Mouse (Mus musculus): Measurements from ENCODE around the gene Tnfsf12. TPM values are rescaled to one million over a fixed set of nuclear protein-coding genes. Genes with fewer than 3 reads are reported as not detected.
"Not testable (repeated sequence)": the region's sequence is repeated elsewhere in the genome, so short reads cannot be mapped to it uniquely, and the experiment has no call there.

Tnfsf12 gene
- polyA plus RNA-seq (2014; fragmentation: Nextera tagmentation; extraction: Ambion mirVana): 7.7 and 10.3 TPM in 2 replicates

DNA sequence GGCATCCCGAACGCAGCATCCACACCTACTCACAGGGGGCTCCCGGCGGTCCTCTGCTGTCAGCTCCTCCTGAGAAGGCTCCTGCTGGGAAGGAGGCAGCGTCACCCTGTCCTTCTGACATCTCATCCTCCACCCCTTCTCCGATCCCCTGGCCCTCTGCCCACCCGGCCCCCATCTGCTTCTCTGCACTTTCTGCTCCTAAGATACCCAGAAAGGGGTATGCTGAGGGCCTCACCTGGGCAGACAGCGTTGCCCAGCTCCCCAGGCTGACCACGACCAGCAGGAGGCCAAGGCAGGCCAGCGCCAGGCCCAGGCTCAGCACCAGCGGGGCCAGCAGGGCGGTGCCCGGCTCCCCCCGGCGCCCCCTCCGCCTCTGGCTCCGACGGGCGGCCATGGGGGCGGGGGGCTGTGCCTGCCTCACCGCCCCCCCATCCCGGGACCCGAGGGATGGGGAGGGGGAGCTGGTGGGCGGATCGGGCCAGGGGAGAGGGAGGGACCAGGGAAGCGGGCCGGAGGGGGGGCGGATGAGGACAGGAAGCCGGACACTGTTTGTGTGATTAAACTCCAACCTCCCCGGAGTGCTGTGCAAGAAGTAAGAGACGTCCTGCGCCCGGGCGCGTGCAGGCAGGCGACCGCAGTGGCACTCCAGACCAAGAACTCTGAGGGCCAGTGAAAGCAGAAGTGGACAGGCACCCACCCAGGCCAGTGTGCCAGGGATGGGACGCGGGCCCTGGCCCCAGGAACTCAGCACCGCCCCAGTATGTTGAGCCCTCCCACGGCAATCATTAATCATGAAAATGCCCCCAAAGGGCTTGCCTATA is at the start of gene Tnfsf12, which contains the start of gene Tnfsfm13:
Gene Tnfsf12, minus strand, starts transcription at position 489 of the 821 bp plus-strand sequence.
Gene Tnfsfm13, minus strand, starts transcription at position 738 of the 821 bp plus-strand sequence.
- peak within 1 kb of the TSS; percentile 57 to 60 for H3K4me3 ChIP-seq (ENCODE audit: control insufficient read depth in 1 of 2, insufficient read depth in 1 of 2, low read depth in 1 of 2, low read length in 2 of 2)
- H3K9ac ChIP-seq (ENCODE audit: low read length): peak within 1 kb of the TSS; percentile 85
- H3K36me3 ChIP-seq (ENCODE audit: control insufficient read depth, insufficient read depth, low read length): no peaks in the 10 kb centered on the region
- peak within 1 kb of the TSS; percentile 64 to 77 for H3K27ac ChIP-seq (replicated peaks in 1 of 2; ENCODE audit: control insufficient read depth in 1 of 2, insufficient read depth in 1 of 2, low read depth in 2 of 2, low read length in 2 of 2)
- no peaks in the 10 kb centered on the region for H3K9me3 ChIP-seq (ENCODE audit: control insufficient read depth, low read length)
- ATAC-seq (ENCODE audit: insufficient number of reproducible peaks, insufficient read depth, low FRiP score, low read depth): peak; percentile 73
- WGBS: 2% methylated on average over 26 of the region's 41 CpGs
- H3K4me2 ChIP-seq (ENCODE audit: low read length): peak within 1 kb of the TSS; percentile 93
- no peaks in the 10 kb centered on the region for H3K27me3 ChIP-seq (ENCODE audit: control insufficient read depth, insufficient read depth, low read length)
- peaks cover 14 to 27% of the 10 kb centered on the region in 2 experiments for H3K4me1 ChIP-seq (ENCODE audit: control insufficient read depth in 2 of 2, insufficient read depth in 2 of 2, low read length in 2 of 2)

DNA sequence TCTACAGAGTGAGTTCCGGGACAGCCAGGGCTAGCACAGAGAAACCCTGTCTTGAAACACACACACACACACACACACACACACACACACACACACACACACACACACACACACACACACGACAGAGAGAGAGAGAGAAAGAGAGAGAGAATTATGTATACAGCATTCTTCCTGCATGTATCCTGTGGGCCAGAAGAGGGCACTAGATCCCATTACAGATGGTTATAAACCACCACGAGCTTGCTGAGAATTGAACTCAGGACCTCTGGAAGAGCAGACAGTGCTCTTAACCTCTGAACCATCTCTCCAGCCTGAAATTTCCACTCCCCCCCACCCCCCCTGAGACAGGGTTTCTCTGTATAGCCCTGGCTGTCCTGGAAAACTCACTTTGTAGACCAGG is 35.8 kb upstream of the Tnfsf12 start:
- not testable (repeated sequence) for H3K9ac ChIP-seq (ENCODE audit: low read length); H3K4me1 ChIP-seq (ENCODE audit: control insufficient read depth in 2 of 2, insufficient read depth in 2 of 2, low read length in 2 of 2); H3K4me2 ChIP-seq (ENCODE audit: low read length); ATAC-seq (ENCODE audit: insufficient number of reproducible peaks, insufficient read depth, low FRiP score, low read depth); H3K4me3 ChIP-seq (ENCODE audit: control insufficient read depth in 1 of 2, insufficient read depth in 1 of 2, low read depth in 1 of 2, low read length in 2 of 2); H3K27ac ChIP-seq (replicated peaks in 1 of 2; ENCODE audit: control insufficient read depth in 1 of 2, insufficient read depth in 1 of 2, low read depth in 2 of 2, low read length in 2 of 2); H3K27me3 ChIP-seq (ENCODE audit: control insufficient read depth, insufficient read depth, low read length); H3K9me3 ChIP-seq (ENCODE audit: control insufficient read depth, low read length)
- WGBS: 75% methylated on average over 2 of the region's 3 CpGs
- H3K36me3 ChIP-seq (ENCODE audit: control insufficient read depth, insufficient read depth, low read length): peaks cover 31% of the 10 kb centered on the region

DNA sequence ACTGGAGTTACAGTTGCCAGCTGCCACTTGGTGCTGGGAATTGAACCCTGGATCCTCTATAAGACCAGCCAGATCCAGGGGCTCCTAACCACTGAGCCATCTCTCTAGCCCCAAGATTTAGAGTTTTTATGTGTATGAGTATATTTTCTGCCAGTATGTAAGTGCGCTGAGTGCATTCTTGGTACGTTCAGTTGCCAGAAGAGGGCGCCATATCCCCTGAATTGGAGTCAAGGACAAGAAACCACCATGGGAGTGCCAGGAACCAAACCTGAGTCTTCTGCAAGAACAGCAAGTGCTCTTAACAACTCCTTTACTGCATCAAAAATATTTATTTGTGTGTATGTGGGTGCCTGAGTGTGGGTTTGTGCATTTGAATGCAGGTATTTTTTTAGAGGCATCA is 33.4 kb upstream of the Tnfsf12 start:
- Histone ChIP-seq H3K4me1 (ENCODE audit: control insufficient read depth in 2 of 2, insufficient read depth in 2 of 2, low read length in 2 of 2) (no peaks in the 10 kb centered on the region), H3K9ac (ENCODE audit: low read length) (no peak overlapping the region), H3K27me3 (ENCODE audit: control insufficient read depth, insufficient read depth, low read length) (no peaks in the 10 kb centered on the region), H3K9me3 (ENCODE audit: control insufficient read depth, low read length) (no peaks in the 10 kb centered on the region), H3K36me3 (ENCODE audit: control insufficient read depth, insufficient read depth, low read length) (peaks cover 7% of the 10 kb centered on the region), H3K4me3 (ENCODE audit: control insufficient read depth in 1 of 2, insufficient read depth in 1 of 2, low read depth in 1 of 2, low read length in 2 of 2) (no peak overlapping the region), H3K27ac (replicated peaks in 1 of 2; ENCODE audit: control insufficient read depth in 1 of 2, insufficient read depth in 1 of 2, low read depth in 2 of 2, low read length in 2 of 2) (no peak overlapping the region), H3K4me2 (ENCODE audit: low read length) (no peak overlapping the region)
- WGBS: 20% methylated on average over 3 of the region's 3 CpGs
- ATAC-seq (ENCODE audit: insufficient number of reproducible peaks, insufficient read depth, low FRiP score, low read depth): no peak

DNA sequence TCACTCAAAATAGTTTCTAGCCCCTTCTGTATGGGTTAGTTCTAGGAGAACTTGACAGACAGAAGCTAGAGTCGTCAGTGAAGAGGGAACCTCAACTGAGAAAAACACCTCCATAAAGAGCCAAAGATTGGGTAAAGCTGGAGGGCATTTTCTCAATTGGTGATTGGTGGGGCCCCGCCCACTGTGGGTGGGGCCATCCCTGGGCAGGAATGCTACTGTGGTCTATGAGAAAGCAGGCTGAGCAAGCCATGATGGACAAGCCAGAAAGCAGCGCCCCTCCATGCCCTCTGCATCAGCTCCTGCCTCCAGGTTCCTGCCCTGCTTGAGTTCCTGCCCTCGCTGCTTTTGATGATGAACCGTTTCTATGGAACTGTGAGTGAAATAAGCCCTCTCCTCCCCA is 30.3 kb upstream of the Tnfsf12 start:
- no peak for ATAC-seq (ENCODE audit: insufficient number of reproducible peaks, insufficient read depth, low FRiP score, low read depth)
- Histone ChIP-seq H3K4me3 (ENCODE audit: control insufficient read depth in 1 of 2, insufficient read depth in 1 of 2, low read depth in 1 of 2, low read length in 2 of 2) (no peak overlapping the region), H3K36me3 (ENCODE audit: control insufficient read depth, insufficient read depth, low read length) (no peaks in the 10 kb centered on the region), H3K9me3 (ENCODE audit: control insufficient read depth, low read length) (no peaks in the 10 kb centered on the region), H3K4me1 (ENCODE audit: control insufficient read depth in 2 of 2, insufficient read depth in 2 of 2, low read length in 2 of 2) (no peaks in the 10 kb centered on the region), H3K27me3 (ENCODE audit: control insufficient read depth, insufficient read depth, low read length) (no peaks in the 10 kb centered on the region), H3K9ac (ENCODE audit: low read length) (no peak overlapping the region), H3K27ac (replicated peaks in 1 of 2; ENCODE audit: control insufficient read depth in 1 of 2, insufficient read depth in 1 of 2, low read depth in 2 of 2, low read length in 2 of 2) (no peak overlapping the region), H3K4me2 (ENCODE audit: low read length) (no peak overlapping the region)
- 29% methylated on average over 5 of the region's 5 CpGs for WGBS

DNA sequence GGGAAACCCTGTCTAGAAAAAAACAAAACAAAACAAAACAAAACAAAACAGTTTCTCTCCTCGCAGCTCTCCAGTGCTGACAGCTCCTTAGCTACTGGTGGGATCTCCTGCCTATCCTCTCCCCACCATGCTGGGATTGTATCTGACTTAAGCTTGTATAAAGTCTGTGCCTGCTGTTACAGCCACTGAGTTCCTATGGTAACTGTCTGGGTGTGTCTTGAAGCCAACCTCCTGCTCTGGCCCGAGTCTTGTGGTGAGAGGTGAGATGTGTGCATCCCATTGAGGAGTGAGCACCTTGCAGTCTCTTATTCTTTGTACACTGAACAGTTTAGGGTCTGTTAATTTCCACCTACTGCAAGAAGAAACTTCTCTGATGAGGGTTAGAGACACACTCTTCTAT is 27.4 kb upstream of the Tnfsf12 start:
- no peak for ATAC-seq (ENCODE audit: insufficient number of reproducible peaks, insufficient read depth, low FRiP score, low read depth)
- 0 out of 4 replicates have a peak, but pooled peaks cover 0 to 2% of the 10 kb centered on the region in 2 experiments for H3K4me1 ChIP-seq (ENCODE audit: control insufficient read depth in 2 of 2, insufficient read depth in 2 of 2, low read length in 2 of 2)
- H3K4me2 ChIP-seq (ENCODE audit: low read length): no peak overlapping the region
- WGBS: 33% methylated on average over 2 of the region's 2 CpGs
- no peak overlapping the region for H3K27ac ChIP-seq (replicated peaks in 1 of 2; ENCODE audit: control insufficient read depth in 1 of 2, insufficient read depth in 1 of 2, low read depth in 2 of 2, low read length in 2 of 2)
- no peaks in the 10 kb centered on the region for H3K36me3 ChIP-seq (ENCODE audit: control insufficient read depth, insufficient read depth, low read length)
- no peaks in the 10 kb centered on the region for H3K27me3 ChIP-seq (ENCODE audit: control insufficient read depth, insufficient read depth, low read length)
- H3K9ac ChIP-seq (ENCODE audit: low read length): no peak overlapping the region
- H3K9me3 ChIP-seq (ENCODE audit: control insufficient read depth, low read length): no peaks in the 10 kb centered on the region
- H3K4me3 ChIP-seq (ENCODE audit: control insufficient read depth in 1 of 2, insufficient read depth in 1 of 2, low read depth in 1 of 2, low read length in 2 of 2): no peak overlapping the region

DNA sequence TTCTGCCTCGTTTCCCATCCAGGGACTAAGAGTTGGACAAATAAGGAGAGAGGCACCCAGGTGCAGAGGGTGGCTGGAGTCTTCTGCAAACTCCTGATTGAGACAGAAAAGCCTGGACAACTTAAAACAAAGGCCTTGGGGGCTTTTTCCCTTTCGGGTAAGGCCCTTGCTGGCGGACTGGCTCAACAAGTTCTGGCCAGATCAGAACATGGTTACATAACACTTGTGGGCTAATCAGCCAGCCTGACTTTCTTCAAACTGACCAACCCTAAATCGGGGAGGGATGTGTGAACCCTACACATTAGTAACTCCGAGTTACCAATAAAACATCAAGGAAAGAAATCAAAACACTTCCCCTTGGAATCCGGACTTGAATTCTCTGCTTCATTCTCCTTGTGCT is 25.2 kb upstream of the Tnfsf12 start:
- Histone ChIP-seq H3K4me2 (ENCODE audit: low read length) (no peak overlapping the region), H3K9me3 (ENCODE audit: control insufficient read depth, low read length) (no peaks in the 10 kb centered on the region), H3K36me3 (ENCODE audit: control insufficient read depth, insufficient read depth, low read length) (no peaks in the 10 kb centered on the region), H3K4me1 (ENCODE audit: control insufficient read depth in 2 of 2, insufficient read depth in 2 of 2, low read length in 2 of 2) (peaks cover 0 to 7% of the 10 kb centered on the region in 2 experiments; a peak in 2 of 4 replicates), H3K27me3 (ENCODE audit: control insufficient read depth, insufficient read depth, low read length) (no peaks in the 10 kb centered on the region), H3K4me3 (ENCODE audit: control insufficient read depth in 1 of 2, insufficient read depth in 1 of 2, low read depth in 1 of 2, low read length in 2 of 2) (no peak overlapping the region), H3K27ac (replicated peaks in 1 of 2; ENCODE audit: control insufficient read depth in 1 of 2, insufficient read depth in 1 of 2, low read depth in 2 of 2, low read length in 2 of 2) (no peak overlapping the region), H3K9ac (ENCODE audit: low read length) (no peak overlapping the region)
- WGBS: 77% methylated on average over 6 of the region's 6 CpGs
- no peak for ATAC-seq (ENCODE audit: insufficient number of reproducible peaks, insufficient read depth, low FRiP score, low read depth)

DNA sequence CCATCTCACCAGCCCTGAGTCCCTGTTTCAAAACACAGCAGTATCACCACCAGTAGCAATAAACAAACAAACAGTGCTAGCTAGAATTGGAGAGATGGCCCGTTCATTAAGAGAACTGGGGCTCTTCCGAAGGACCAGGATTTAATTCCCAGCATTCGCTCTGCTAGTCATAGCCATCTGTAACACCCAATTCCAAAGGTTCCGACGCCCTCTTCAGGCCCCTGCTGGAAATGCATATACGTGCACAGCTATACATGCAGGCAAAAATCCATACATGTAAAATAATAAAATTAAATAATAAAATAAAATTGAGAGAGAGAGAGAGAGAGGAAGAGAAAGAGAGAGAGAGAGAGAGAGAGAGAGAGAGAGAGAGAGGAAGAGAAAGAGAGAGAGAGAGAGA is 23.8 kb upstream of the Tnfsf12 start:
- H3K4me1 ChIP-seq (ENCODE audit: control insufficient read depth in 2 of 2, insufficient read depth in 2 of 2, low read length in 2 of 2): peaks cover 2 to 12% of the 10 kb centered on the region in 2 experiments; a peak in 3 of 4 replicates
- H3K4me3 ChIP-seq (ENCODE audit: control insufficient read depth in 1 of 2, insufficient read depth in 1 of 2, low read depth in 1 of 2, low read length in 2 of 2): no peak overlapping the region
- H3K9ac ChIP-seq (ENCODE audit: low read length): no peak overlapping the region
- no peak overlapping the region for H3K27ac ChIP-seq (replicated peaks in 1 of 2; ENCODE audit: control insufficient read depth in 1 of 2, insufficient read depth in 1 of 2, low read depth in 2 of 2, low read length in 2 of 2)
- 69% methylated on average over 6 of the region's 6 CpGs for WGBS
- H3K36me3 ChIP-seq (ENCODE audit: control insufficient read depth, insufficient read depth, low read length): no peaks in the 10 kb centered on the region
- no peaks in the 10 kb centered on the region for H3K9me3 ChIP-seq (ENCODE audit: control insufficient read depth, low read length)
- H3K4me2 ChIP-seq (ENCODE audit: low read length): no peak overlapping the region
- ATAC-seq (ENCODE audit: insufficient number of reproducible peaks, insufficient read depth, low FRiP score, low read depth): no peak
- no peaks in the 10 kb centered on the region for H3K27me3 ChIP-seq (ENCODE audit: control insufficient read depth, insufficient read depth, low read length)
